Comparison of ENCODE assay signal across 8 mouse cellular contexts in genomic region chr11:72689551-72690510, GRCm38 (mm10). TPM values are rescaled to one million over a fixed set of nuclear protein-coding genes. Genes with fewer than 3 reads are reported as not detected.
DNase-seq lines count a peak whose midpoint lies in the region; ATAC-seq lines count a peak whose summit lies in the region.

Gene Ankfy1 (plus strand): TSS chr11:72690006.

- H3K4me2 ChIP-seq in hindbrain, embryonic 16.5 days (ENCODE audit: low read length) = peak within 1 kb of the TSS; percentile 89

- under 1% methylated on average over 56 of the region's 56 CpGs for WGBS in hindbrain, embryonic 16.5 days
- WGBS in macrophage (ENCODE audit: missing documents) = under 1% methylated on average over 52 of the region's 56 CpGs

- H3K27ac ChIP-seq in hindbrain, embryonic 16.5 days (ENCODE audit: low read depth, low read length) = peak within 1 kb of the TSS; percentile 95
- H3K27ac ChIP-seq in macrophage = peak within 1 kb of the TSS; percentile 98

- peak; percentile 93 for DNase-seq in WW6 (ENCODE audit: low read depth, low spot score)
- peak; percentile 88 to 95 for DNase-seq in cerebellum, postnatal 4 days (ENCODE audit: low spot score in 2 of 2)
- peak; percentile 98 for DNase-seq in gastrocnemius, adult 18-20 months (ENCODE audit: low spot score)
- DNase-seq in left cerebral cortex, adult 18-20 months (ENCODE audit: low spot score in 2 of 2) = peak; percentile 94 to 95
- DNase-seq in right cerebral cortex, adult 18-20 months = peak; percentile 95
- peak; percentile 95 for DNase-seq in urinary bladder, postnatal 10 days (ENCODE audit: low spot score)

- peak within 1 kb of the TSS; percentile 93 for H3K9ac ChIP-seq in hindbrain, embryonic 16.5 days (ENCODE audit: low read depth, low read length)

- no peaks in the 10 kb centered on the region; the same call in 1 of the 2 replicates for H3K36me3 ChIP-seq in hindbrain, embryonic 16.5 days (ENCODE audit: control insufficient read depth, insufficient read depth, low read length)
- H3K36me3 ChIP-seq in macrophage (ENCODE audit: inconsistent target) = no peaks in the 10 kb centered on the region

- ATAC-seq in hindbrain, embryonic 16.5 days = peak; percentile 97

- H3K79me2 ChIP-seq in macrophage (ENCODE audit: inconsistent target) = peaks cover 47% of the 10 kb centered on the region

- H3K27me3 ChIP-seq in hindbrain, embryonic 16.5 days (replicated peaks; ENCODE audit: control insufficient read depth, insufficient read depth, low read length) = no peaks in the 10 kb centered on the region

- peak within 1 kb of the TSS; percentile 94 for H3K4me3 ChIP-seq in hindbrain, embryonic 16.5 days (ENCODE audit: low read length)
- H3K4me3 ChIP-seq in macrophage (ENCODE audit: inconsistent target) = peak within 1 kb of the TSS; percentile 95

- H3K9me3 ChIP-seq in hindbrain, embryonic 16.5 days (ENCODE audit: control insufficient read depth, low read length) = no peaks in the 10 kb centered on the region

- peaks cover 24% of the 10 kb centered on the region for H3K4me1 ChIP-seq in hindbrain, embryonic 16.5 days (ENCODE audit: control insufficient read depth, insufficient read depth, low read depth, low read length)

RNA-seq across cellular contexts. Expression of gene Ankfy1, which starts in this region (rescaled TPM):
- total RNA-seq in gastrocnemius, adult 18-20 months (2021) = 1 to 10 TPM; 7.0 to 8.3 TPM
- 19.8 and 25.5 TPM in 2 replicates for polyA plus RNA-seq in hindbrain, embryonic 16.5 days (2015; fragmentation: Nextera tagmentation; extraction: Ambion mirVana)
- total RNA-seq in left cerebral cortex, adult 18-20 months (2021) = 10 to 100 TPM; 32.4 to 36.0 TPM
- total RNA-seq in macrophage (2018; cell fraction: chromatin; rRNA removed) = 100 to 1,000 TPM; 170 to 410 (median 269) TPM
- total RNA-seq in macrophage (2018; cell fraction: cytosol; rRNA removed) = 100 to 1,000 TPM in 6 of 26 experiments, 10 to 100 TPM in 20; 66.9 to 115 (median 90.0) TPM
- 100 to 1,000 TPM; 101 to 298 (median 188) TPM for total RNA-seq in macrophage (2018; cell fraction: nucleus; rRNA removed)
- 49.5 to 82.3 TPM (median 58.4 TPM) in 3 replicates for polyA plus RNA-seq in macrophage (2018)

Comparison
In these comparisons a context has a peak if more than half of its experiments do, and no peak if none do; other contexts are left out.
1. Peak in every context shown above with its lines: DNase-seq, ATAC-seq, H3K4me3 ChIP-seq and H3K27ac ChIP-seq.